Mouse (Mus musculus) ES-E14 (cell line): ENCODE results near the gene Nfib.

Experiments
- MAFK ChIP-seq: IDR thresholded peaks from 2 replicates; pipeline ENCODE4 v1.6.1; 2014; ENCODE audit warnings: mild to moderate bottlenecking, low read depth, low read length, inconsistent platforms; ENCODE audit not compliant: insufficient read depth
- ZC3H11A ChIP-seq: IDR thresholded peaks from 2 replicates; pipeline ENCODE4 v1.6.1; 2012; ENCODE audit warnings: low read depth, mild to moderate bottlenecking, inconsistent platforms, low read length, borderline replicate concordance

- TF ChIP-seq ZC3H11A (no peak), MAFK (no peak)
Observed at GRCm38 (mm10) chr4:82735764-82736163, 30.2 kb upstream of the Nfib start.
